Mouse (Mus musculus): Measurements from ENCODE around the gene Cpeb4. TPM values are rescaled to one million over a fixed set of nuclear protein-coding genes. Genes with fewer than 3 reads are reported as not detected.

Gene Cpeb4
- total RNA-seq, 2 experiments from 2014 or later = 103 to 109 TPM

GRCm38 (mm10) chr11:31846771-31847468 is 25.1 kb upstream of the Cpeb4 start:
- DNase-seq = no peak

DNA sequence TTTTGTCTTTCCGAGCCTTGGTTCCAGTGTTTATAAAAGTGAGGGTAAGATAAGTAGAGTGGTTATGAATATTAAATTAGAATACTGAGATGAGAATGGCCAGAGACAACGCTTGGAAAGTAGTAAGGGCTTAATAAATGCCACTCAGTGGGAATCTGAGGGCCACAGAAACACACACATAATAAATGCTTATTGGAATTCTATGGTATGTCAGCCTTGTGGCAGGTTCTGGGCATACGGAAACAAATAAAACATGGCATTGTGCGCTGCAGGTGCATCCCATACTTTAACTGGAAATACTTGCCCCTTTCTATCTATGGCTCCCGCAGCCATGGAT is 24.6 kb upstream of the Cpeb4 start:
- DNase-seq = no peak

DNA sequence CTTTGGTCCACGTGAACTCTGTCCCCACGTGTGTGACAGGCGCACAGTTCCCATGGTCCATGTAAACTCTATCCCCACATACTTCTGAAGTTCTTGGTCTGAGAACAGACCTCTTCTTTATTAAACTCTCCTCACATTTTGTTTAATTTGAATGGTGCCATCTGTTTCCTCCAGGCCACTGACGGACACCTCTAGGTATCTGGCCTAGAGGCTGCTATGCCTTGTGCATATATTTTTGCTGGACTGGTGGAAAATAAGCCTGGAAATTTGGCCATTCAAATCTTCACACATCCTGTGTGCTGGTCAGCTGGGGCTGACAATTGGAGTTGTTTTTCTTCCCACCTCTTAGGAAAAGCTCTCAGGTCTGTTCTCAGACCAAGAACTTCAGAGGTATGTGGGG is 23.3 kb upstream of the Cpeb4 start:
- no peak for DNase-seq

DNA sequence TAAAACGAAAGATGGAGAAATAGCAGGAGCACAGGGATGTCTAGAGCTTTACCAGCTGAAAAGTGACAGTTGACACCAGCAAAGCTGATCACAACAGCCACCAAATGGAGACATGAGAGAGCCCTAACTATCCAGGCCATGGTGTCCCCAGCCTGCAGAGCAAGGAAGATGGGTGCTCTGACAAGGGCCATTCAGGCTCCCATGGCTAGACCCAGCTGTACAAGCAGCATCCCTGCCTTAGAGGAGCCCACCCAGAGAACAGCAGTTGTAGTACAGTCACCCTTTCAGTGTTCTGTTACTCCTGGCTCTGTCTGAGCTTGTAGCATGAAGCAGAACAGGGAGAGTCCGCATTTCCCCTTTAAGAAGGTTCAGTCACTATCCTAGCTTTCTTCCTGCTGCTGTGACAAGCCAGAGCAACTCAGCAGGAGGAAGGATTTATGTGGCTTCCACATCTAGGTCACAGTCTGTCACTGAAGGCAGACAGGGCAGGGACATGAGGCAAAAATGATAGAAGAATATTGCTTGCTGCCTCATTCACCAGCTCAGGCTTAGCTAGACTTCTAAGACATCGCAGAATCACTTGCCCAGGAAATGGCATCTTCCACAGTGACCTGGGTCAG is 21.7 kb upstream of the Cpeb4 start:
- DNase-seq = no peak

GRCm38 (mm10) chr11:31850995-31851394 is 21.0 kb upstream of the Cpeb4 start:
- DNase-seq = peak; percentile 85 to 87

DNA sequence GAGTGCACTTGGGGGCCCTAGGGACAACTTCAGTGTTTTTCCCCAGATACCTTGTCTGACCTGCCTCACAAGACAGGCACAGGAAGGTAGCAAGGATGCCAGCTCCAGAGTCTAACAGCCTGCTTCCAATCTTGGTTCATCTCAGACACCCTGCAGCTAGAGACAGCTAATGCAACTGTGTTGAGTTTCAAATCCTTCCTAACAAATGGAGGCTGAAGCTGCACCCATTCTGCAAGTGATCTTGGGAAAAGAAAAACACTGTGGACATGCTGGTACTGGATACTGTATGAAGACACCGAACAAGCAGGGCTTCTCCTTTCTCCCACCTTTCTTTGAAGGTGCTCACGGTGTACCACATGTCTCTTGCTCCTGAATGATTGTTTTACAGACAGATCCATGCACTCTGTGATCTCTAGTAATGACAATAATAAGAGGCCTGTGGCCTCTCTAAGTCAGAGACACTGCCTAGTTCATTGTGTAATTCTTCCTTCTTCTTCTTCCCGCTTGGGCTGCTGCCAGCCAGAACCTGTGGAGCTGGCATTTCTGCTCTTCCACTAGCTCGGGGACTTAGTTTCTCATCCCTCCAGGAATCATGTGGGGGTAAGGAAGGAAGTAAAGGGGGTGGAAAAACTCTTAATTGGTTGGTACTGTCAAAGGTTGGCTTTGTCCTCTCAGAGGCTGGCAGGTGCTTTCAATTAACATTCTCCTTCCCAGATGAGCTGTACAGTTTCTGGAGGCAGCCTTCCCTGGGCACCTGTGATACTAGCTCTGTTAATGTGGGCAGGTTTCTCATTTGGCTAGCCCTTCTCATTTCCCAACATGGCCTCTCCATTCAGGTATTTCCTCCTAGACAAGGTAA is 20.1 kb upstream of the Cpeb4 start:
- DNase-seq = no peak

DNA sequence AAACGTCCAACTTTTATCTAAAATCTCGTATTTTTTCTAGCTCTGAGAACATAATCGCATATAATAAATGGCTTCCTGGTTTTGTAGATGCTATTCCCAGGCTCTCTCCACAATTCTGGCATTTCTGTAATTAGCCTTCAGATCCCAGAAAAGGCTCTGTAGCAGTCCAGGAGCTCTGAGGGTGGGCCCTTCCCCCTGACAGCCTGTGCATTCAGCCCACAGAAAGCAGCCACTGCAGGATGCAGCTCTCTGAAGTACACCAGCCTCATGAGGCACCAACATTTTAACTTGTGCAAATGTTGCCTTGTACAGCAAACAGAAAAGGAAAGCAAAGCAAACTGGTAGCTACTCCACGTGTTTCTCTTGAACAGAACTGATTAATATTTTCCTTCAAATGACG is 17.1 kb upstream of the Cpeb4 start:
- DNase-seq = no peak

GRCm38 (mm10) chr11:31857479-31857878 is 14.5 kb upstream of the Cpeb4 start:
- no peak for DNase-seq

- DNase-seq = no peak
These were observed 10.7 kb upstream of the Cpeb4 start for GRCm38 (mm10) chr11:31861149-31861890.

GRCm38 (mm10) chr11:31867976-31868375 is 4.0 kb upstream of the Cpeb4 start:
- no peak for DNase-seq

GRCm38 (mm10) chr11:31870285-31871010 is 1.6 kb upstream of the Cpeb4 start:
- peak; percentile 99 for DNase-seq

DNA sequence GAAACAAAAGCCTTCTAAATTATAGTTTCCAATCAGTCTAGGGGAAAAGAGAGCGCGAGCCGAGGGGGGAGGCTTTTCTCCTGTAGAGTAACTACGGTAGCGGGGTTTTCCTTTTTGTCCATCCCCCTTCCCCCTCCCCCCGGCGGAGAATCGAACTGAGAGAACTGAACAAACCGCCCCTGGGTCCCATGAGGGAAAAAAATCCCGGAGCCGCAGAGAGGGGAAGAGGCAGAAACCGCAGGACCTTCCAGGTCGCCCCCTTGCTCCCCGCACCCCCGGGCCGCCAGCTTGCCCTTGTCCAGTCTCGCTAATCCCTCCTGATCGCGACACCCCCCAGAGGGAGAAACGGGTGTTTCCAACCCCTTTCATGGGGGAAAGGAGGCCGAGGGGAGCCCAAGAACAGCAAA is 873 bp upstream of the Cpeb4 start:
- DNase-seq = peak; percentile 54 to 69

DNA sequence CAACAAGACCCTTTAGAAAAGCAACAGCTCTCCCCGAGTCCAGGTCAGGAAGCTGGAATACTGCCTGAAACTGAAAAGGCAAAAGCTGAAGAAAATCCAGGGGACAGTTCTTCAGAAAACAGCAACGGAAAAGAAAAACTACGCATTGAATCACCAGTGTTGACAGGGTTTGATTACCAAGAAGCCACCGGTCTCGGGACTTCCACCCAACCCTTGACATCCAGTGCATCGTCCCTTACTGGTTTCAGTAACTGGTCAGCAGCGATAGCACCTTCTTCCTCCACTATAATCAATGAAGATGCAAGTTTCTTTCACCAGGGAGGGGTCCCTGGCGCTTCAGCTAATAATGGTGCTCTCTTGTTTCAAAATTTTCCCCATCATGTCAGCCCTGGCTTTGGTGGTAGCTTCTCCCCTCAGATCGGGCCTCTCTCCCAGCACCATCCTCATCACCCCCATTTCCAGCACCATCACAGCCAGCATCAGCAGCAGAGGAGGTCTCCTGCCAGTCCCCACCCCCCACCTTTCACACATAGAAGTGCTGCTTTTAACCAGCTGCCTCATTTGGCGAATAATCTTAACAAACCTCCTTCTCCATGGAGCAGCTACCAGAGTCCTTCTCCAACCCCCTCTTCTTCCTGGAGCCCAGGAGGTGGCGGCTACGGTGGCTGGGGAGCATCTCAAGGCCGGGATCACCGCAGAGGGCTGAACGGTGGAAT is 693 bp downstream of the Cpeb4 start:
- peak; percentile 32 to 55 for DNase-seq

DNA sequence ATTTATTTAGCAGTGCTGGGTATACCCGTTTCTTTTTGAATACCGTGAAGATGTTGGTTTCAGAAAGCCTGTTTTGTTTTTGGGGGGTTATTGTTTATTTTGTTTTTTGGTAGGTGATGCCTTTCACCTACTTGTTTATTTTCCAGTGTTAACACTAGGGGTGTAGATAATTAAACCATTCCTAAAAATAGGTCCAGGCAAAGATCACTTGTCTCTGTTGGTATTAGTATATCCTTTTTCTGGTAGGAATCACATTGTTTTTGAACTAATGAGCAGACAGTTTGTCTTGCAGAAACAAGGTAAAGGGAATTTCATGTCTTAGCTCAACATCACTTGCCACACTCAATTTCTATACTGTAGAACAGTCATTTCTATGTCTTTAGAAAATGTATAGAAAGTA is 2.1 kb downstream of the Cpeb4 start:
- no peak for DNase-seq

DNA sequence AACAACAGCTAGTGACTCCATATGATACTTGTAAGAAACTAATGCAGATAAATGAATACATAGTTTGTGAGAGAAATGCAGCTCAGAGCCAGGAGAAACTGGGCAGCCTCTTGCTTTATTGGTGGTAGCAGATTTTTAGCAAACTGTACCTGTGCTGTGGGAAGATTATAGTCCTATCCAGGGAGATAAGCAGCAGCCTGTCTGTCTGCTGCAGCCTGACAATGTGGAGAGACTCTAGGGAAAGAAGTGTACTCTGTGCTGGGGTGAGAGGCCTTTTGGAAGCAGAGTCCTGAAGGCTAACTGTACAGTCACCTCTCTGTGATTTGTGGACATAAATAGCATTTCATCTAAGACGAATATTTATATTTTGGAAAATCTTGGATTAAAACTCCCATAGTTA is 11.7 kb downstream of the Cpeb4 start:
- DNase-seq = no peak

GRCm38 (mm10) chr11:31885765-31886164 is 13.8 kb downstream of the Cpeb4 start:
- DNase-seq = no peak

DNA sequence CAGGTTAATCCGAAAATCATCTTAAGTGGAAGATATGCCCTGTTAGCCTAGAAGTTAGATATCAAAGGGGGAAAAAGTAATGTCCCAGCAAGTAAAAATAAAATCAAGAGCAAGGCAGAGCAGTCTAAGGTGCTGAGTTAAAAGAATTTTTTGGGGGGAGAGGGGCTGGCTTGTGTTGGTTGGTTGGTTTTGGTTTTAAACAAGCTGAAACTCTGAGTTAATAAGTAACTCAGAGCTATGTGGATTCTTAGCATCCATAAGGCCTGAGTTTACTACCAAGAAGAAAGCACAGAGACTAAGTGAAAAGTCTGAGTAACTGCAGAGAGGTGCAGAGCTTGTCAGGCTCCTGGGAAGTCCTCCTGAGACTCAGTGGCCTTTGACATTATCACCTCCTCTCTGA is 16.2 kb downstream of the Cpeb4 start:
- no peak for DNase-seq

GRCm38 (mm10) chr11:31892152-31892551 is 20.1 kb downstream of the Cpeb4 start:
- DNase-seq = no peak

DNA sequence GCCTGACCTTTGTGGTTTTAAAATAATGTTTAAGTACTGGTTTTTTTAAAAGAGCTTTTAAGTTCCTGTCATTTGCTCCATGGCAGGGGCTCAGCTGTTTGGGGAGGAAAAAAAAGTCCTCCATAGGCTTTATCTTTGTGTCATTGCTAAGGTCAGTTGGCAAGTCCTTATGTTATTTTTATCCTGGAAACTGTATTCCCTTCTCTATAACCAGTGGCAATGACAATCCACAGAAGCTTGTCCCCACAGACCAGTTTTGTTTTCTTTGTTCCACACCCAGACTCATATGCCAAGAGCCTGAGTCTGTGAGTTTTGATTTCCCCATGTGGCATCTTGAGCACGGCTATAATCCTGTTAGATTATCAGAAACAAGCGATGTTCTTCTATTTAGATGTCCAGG is 21.6 kb downstream of the Cpeb4 start:
- DNase-seq = peak; percentile 42 to 52

DNA sequence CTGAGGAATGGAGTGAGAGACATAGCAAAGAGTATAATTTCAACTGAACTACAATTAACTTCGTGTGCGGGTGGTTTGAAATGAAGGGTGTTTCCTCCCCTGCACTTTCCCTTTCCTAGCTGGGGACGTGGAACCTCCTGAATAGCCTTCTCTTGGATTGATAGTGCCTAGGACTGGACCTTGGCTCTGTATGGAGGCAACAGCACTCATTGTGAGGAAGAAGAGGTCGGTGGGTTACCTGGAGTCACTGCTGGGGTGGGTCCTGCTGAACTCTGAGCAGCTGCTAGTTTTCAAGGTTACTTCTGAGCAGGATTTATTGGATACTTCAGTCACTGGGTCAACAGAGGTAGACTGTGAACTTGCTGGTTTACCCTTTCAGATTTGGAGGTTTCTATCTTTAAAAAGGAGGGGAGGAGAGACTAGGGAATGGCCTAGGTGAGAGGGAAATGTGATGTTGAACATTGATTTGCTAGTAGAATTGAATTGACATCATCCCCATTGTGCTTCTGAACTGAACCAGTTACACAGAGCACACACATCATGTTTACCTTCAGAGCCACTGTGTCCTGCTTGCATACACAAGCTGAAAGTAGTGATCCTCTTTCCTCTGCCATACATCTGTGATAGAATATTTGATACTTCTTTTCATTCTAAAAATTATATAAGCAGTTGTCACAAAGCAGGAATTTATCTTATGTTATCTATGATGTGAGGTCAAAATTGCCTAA is 24.2 kb downstream of the Cpeb4 start:
- DNase-seq = no peak

DNA sequence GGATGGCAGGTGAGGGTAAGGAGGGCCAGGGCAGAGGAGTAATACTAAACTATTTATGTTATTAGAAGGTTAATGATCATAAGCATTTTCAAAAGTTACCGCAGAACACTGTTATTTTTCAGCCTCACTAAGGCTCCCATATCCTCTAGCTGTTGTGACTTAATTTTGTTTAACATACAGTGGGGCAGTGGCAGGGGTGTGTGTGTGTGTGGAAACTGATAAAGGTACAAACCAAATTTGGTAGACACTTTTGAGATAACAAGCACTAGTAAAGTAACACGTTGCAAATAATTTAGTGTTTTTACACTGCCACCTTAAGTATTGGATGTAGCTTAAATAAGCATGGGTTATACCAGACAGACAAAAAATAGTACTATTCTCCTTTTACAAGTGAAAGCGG is 24.9 kb downstream of the Cpeb4 start:
- DNase-seq = no peak
